Mouse (Mus musculus): Measurements from ENCODE around the gene Cdk4.
A peak's percentile ranks its signal among the peaks of the same experiment; 100 is the strongest.

Cdk4 gene

DNA sequence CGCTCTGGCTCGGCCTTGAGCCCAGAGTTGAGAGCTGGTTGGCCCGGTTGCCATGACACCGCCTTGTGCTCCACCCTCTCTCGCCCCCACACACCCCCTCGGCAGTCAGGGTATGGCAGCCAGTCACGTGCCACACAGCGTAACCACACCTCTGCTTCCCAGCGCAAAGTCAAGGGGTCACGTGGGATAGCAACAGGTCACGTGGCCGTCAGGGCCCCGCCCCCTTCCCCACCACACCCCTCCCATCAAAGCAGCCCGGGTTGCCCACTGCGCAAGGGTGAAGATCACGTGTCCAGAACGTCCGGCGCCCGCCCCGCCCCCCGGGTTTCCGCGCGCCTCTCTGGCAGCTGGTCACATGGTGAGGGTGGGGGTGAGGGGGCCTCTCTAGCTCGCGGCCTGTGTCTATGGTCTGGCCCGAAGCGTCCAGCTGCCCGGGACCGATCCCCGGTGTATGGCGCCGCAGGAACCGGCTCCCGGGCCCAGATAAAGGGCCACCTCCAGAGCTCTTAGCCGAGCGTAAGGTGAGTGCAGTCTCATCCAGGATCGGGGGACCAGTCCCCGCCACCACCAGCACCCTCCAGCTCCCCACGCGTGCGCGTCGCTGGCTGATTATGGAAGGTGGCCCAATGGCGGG lies at the start of gene Cdk4:
Gene Cdk4, plus strand, starts transcription at position 296 of the 634 bp plus-strand sequence.
- DNase-seq (ENCODE audit: low read depth, low spot score): peak; percentile 96

DNA sequence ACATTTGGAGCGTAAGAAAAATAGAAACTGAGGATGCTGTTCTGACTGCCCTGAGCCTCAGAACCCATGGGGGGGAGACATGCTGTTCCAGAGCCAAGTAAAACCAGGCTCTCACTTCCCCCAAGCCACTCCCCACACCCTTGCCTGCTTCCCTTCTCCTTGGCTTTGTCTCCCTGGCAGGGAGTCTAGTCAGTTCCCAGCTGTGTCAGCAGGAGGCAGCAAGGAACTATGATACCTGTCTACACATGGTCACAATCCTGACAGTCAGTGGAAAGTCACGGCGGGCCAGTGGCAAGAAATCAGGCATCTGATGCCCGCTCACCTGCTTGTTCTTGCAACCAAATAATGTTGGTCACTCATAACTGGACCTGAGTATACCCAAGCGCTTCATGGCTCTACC lies 46.8 kb upstream of the Cdk4 start:
- no peak for DNase-seq (ENCODE audit: low read depth, low spot score)

DNA sequence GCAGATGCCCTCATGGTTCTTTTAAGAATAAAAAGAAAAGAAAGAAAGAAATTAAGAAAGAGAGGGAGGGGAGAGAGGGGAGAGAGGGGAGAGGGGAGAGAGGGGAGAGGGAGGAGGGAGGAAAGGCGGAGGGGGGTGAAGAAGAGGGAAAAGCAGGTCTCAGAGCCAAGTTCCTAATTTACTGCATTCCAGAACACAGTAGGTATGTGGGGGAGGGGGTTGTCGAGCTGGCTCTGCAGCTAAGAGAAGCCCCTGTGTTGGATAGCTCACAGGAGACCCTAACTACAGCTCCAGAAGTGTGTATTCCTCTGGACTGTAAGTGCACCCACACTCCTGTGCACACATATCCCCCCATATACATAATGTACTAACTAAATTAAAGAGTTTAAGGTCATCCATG lies 46.3 kb upstream of the Cdk4 start:
- no peak for DNase-seq (ENCODE audit: low read depth, low spot score)

DNA sequence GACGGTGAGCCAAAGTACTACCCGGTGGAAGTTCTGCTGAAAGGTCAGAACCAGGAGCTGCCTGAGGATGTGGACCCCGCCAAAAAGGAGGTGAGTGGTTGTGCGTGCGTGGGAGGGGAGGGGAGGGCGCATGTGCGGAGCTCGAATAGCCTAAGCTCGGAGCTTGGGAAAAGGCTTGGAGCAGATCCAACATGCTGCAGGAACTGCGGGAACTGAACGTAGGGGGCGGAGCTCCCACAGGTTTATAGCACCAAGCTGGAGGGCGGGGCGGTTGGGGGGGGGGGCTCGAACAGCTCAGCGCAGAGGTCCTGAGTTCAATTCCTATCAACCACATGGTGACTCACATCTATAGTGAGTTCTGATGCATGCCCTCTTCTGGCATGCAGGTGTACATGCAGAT lies 44.9 kb upstream of the Cdk4 start:
- DNase-seq (ENCODE audit: low read depth, low spot score): no peak

DNA sequence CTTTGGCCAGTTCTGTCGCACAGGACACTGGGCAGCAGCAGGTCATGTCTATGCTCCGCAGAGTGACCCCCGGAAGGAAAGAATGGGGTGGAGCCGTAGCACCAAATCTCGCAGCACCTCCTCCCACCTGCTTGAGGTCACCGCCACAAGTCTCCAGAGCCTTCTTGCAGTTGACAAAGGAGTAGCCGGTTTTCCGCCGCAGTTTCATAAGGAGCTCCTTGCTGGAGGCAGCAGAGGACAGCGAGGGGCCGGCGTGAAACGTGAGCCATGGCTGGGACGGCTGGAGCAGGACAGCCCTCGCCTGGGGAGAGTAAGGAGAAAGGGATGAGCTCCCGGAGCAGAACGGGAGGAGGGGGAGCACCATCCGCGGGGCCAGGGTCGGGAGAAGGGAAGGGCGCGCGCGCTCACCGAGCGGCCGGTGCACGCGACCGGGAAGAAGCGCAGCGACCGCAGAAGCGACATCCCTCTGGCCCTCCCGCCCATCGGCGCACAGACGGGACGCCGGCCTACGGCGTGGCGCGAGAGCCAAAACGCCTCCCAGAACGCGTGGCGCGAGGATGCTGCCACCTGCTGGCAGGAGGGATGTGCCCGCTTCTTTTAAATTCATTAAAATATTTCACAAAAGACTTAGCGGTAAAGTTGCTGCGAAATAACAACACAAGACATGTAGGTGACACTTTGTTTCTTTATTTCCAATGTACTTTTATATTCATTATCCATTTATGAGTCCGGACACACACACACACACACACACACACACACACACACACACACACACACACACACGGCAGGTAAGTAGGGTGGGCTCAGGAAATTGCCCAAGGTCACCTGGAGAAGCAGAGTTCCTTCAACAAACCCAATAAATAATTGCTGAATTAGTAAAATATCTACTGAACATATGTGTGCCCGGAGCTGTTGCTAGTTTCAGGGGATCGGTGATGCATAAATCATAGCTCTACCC lies 32.7 kb upstream of the Cdk4 start, which contains the start of gene Tsfm:
Gene Tsfm, minus strand, starts transcription at position 505 of the 961 bp plus-strand sequence.
- DNase-seq (ENCODE audit: low read depth, low spot score): peak; percentile 88

DNA sequence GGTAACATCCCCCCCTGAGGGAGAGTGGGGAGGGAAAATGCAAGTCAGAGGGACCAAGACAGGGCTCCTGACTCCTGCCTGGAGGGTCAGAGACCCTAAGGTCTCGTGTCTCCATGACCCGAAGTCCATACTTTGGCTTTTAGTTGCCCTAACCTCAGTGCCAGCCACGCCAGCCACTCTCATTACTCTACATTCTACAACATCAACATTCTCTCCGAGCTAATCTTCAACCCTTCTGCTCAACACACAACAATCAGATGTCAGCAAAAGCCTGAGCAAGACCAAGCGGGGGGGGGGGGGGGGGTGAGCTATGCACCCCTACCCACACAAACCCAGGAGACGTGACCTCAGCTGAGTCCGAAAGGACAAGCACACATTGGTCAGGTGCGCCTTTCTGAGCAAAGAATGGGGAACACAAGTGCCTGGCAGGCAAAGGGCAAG lies 30.0 kb upstream of the Cdk4 start:
- no peak for DNase-seq (ENCODE audit: low read depth, low spot score)

DNA sequence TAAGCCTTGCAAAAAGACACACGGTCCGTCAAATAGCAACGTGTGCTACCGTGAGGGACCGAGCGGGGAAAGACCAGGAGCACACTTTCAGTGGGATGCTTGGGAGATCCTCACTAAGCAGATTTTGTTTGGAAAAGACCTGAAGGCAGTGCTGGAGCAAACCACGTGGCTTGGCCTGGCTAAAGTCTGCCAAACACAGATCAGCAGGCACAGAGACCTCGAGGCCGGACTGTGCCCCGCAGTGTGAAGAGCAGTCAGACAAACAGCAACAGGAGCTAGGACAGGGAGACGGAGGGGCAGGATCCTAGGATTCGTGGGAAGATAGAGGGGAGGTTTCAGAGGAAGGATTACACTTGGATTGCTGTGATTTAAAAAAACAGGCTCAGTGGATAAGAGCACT lies 27.1 kb upstream of the Cdk4 start:
- no peak for DNase-seq (ENCODE audit: low read depth, low spot score)

DNA sequence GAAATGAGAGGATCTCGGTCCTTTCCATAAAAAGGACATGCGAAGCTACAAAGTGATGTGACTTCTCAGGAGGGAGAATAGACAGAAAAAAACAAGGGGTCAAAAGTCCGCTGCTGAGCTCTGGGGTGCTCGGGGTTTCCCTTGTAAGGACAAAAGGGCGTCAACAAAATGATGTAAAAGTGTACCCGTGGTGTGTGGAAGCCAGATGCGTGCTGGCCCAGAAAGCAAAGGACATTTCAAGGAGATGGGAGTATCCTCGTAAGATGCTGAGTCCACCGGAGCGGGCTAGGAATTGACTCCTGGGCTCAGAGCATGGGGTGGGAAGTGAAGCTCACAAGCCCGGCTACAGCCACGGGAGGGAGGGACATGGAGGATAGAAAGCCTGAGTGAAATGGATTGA lies 25.7 kb upstream of the Cdk4 start:
- DNase-seq (ENCODE audit: low read depth, low spot score): no peak

DNA sequence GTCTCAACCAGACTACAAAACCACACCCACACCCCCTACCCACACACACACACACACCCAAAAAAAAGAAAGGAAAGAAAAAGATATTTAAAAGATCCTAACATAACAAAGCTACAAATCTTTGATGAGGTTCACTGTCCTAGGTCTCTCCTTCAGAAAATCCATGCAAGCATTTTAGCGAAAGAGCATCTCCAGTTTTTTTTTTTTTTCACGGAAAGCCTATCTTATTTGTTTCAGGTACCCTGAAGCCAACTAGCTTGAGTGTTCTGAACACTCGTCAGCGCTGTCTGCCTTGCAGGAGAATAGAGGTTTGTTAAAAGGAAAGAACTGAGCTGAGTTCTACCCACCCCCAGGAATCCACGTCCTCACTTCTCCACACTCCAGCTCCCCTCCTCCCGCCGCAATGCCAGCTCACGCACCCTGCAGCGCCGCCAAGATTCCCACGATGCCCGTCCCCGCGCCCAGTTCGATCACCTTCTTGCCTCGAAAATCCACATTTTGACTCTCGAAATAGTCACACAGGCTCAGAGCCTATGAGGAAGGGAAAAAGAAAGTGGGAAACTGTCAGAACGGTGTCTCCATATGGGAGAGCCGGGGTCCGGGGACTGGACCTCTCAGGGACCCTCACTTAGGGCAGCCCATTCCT lies 22.6 kb upstream of the Cdk4 start:
- DNase-seq (ENCODE audit: low read depth, low spot score): no peak

DNA sequence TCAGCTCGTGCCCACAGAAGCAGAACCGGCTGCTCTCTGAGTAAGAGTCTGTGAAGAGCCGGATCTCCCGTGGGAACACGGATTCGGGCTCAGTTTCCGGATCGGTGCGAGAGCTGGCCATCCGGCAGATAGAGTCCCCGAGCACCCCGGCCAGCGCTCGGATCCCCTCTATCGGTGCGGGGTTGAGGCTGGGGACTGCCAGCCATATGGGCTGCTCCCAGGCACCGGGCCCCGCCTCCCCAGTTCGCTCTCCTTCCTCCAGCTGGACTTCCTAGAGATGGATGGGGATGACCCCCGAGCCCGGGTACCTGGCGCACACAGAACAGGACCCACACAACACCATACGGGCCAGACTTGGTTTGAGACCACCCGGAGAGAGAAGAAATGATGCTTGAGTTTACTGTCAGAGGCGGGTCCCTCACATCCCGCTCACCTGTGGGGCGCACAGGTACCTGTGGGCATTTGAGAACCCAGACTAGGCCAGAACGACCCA lies 22.0 kb upstream of the Cdk4 start, which contains the start of the genes Mettl1 and Eef1akmt3:
Gene Mettl1, plus strand, starts transcription at position 141 of the 493 bp plus-strand sequence.
Gene Eef1akmt3, minus strand, starts transcription at position 240 of the 493 bp plus-strand sequence.
- no peak for DNase-seq (ENCODE audit: low read depth, low spot score)

DNA sequence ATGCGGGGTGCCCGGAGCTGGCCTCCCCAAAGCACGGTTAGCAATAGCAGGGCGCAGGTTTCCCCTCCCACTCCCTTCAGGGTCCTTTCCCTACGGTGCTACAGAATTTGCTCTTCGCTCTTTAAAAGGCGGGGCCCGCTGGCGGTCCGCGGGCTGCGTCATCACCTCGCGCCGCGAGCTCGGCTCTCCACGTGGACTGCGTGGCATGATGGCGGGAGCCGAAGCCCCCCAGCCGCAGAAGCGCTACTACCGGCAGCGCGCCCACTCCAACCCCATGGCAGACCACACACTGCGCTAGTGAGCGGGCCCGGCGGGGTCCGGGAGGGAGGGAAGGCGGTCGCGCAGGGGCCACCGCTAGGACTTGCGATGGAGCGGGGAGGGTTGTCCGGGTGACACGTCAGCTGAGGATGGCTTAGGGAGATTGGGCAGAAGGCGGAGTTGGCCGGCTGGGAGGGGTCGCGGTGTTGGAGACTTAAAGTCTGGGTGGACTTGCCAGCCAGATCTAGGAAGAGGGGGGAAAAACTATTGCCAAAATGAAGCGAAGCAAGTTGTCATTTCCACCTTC lies 21.5 kb upstream of the Cdk4 start:
- peak; percentile 84 for DNase-seq (ENCODE audit: low read depth, low spot score)

DNA sequence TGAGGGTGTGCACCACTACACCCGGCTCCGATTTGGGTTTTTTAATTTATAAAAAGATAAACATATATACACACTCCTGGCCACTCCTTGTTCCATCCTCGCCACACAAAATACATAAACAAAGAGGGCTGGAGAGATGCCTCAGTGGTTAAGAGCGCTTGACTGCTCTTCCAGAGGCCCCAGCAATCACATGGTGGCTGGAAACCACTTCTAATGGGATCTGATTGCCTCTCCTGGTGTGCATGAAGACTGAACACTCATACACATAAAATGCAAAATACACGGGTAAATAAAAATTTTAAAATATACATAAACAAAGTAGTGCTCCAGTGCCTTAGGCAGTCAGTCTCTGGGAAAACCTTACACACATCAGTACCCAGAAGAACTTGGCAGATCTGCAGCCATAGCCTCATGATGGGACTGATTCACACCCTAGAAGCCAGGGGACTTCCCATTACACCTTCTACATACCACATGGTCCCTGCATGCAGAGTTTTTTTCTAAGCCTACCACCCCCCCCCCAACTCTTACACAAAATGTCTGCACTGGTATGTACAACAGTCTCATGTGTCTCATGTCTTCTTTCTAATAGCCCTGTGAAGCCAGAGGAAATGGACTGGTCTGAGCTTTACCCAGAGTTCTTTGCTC lies 20.7 kb upstream of the Cdk4 start:
- DNase-seq (ENCODE audit: low read depth, low spot score): no peak

DNA sequence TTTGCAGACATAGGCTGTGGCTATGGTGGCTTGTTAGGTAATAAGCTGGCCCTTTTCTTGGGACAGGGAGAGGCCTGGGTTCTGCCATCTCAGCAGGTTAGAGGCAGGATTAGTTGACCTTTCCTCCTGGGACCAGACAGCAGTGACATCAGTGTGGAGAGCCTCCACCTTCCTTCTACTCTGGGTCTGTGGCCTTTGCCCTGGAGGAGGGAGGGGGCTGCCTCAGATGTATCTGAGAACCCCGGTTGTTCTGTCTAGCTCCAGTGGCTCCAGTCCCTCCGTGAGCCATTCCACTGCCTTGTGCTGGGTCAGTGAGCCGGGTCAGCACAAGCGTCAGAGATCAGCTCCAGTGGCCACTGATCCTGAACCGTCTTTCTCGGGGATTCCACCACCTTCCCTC lies 20.1 kb upstream of the Cdk4 start:
- DNase-seq (ENCODE audit: low read depth, low spot score): no peak

DNA sequence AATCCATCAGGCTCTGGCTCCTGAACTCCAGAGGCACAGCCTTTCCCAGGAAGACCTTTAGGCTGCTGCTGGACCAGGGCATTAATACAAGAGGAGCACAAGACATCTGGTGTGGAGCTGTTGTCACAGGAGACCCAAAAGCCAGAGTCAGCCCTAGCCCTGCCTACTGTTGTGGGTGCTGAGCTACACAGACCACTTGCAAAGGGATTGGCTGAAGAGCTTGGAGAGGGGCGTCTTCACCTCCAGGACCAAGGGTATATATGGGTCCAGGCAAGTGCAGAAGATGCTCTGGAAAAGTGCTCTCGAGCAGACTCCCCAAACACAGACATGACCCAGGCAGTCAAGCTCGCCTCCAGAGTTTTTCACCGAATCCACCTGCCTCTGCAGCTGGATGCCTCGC lies 15.4 kb upstream of the Cdk4 start, which contains the start of gene Cyp27b1:
Gene Cyp27b1, plus strand, starts transcription at position 297 of the 400 bp plus-strand sequence.
- no peak for DNase-seq (ENCODE audit: low read depth, low spot score)

DNA sequence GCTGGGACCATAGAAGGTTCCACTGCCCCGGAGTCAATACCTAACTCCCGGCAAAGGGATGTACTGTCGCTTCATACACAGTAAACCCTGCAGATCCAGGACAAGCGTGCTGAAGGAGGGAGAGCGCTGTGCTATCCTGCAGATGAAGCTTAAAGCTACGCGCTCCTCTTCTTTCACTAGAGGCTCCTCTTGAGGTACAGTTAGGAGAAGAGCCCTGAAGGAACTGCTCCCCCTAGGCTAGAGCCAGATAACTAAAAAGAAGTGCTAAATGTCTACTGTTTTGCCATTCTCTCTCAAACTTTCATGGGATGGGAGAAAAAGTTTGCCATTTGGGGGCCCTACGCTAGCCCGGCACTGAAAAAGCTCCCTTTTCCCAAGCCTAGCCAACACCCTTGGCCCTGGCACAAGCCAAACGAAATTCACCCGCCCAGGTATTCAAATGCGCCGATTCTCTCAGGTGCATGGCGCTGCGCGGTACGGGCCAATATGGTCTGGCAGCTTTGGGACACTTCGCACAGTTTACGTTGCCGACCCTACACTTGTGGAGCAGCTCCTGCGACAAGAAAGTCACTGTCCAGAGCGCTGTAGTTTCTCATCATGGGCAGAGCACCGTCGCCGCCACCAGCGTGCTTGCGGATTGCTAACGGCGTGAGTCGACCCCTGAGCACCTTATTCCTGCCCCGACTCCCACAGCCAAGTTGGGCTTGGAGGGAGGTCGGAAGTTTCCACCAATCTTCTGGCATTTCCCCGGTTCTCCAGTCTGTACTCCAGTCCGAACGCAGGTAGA lies 14.5 kb upstream of the Cdk4 start:
- no peak for DNase-seq (ENCODE audit: low read depth, low spot score)

DNA sequence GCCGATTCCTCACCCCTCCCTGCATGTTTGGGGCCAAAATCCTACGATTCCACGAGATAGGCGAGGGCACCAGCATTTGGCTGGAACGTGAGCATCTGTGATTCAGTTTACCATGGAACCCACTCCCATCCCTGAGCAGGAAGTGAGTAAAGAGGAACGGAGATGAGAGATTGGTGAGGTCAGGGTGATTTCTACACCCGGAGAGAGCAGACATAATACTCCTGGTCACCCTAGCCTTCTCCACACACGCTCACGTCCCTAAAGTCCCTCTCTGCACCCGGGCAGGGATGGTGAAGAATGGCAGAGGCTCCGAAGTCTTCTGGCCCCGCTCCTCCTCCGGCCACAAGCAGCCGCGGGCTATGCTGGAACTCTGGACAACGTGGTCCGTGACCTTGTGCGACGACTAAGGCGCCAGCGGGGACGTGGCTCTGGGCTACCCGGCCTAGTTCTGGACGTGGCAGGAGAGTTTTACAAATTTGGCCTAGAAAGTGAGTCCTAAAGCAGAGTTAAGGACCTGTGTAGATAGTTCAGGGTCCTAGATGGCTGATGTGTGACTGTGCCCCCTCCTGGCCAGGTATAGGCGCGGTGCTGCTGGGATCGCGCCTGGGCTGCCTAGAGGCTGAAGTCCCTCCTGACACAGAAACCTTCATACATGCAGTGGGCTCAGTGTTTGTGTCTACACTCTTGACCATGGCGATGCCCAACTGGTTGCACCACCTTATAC lies 13.8 kb upstream of the Cdk4 start:
- no peak for DNase-seq (ENCODE audit: low read depth, low spot score)

DNA sequence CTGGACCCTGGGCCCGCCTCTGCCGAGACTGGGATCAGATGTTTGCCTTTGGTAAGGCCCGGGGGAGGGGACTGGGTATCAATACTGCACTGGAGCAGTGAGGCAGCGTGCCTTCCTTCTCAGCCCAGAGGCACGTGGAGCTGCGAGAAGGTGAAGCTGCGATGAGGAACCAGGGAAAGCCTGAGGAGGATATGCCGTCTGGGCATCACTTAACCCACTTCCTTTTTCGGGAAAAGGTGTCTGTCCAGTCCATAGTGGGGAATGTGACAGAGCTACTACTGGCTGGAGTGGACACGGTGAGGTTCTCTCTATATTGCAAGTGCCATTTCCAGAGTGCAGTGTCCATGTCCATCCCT lies 13.2 kb upstream of the Cdk4 start:
- no peak for DNase-seq (ENCODE audit: low read depth, low spot score)

DNA sequence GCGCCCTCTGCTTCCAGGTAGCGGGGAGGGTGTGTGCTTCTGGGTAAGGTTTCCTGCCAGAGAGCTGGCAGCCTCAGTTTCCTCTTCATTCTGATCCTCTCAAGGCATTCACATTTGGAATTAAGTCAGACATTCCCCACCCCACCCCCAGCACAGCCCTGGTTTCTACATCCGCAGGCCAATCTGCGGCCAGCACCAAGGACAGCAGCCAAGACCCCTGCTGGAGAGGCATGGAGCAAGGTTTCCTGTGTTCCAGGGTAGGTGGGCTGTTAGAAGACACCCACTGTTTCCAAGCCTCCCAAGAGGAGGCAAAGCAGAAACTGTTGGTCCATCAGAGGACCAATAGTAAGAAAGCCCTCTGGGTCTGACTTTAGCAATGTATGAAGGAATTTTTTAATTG lies 8.7 kb upstream of the Cdk4 start:
- no peak for DNase-seq (ENCODE audit: low read depth, low spot score)

DNA sequence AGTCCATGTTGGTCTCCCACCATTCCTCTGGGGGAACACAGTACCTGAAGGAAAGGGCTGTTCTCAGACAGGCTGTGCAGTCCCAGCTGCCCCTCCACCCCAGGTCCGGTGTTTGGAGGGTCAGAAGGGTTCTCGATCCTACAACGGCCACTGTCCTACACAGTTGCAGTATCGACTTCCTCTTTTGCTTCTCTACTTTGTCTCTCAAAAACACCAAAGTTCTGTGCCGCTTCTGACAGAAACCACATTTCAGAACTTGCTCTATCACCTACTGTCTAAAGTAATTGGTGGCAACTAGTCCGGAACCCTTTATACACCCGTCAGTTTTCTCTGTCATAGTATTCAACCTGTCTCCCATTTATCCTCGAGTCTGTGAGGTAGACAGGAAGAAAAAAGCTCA lies 7.9 kb upstream of the Cdk4 start:
- DNase-seq (ENCODE audit: low read depth, low spot score): no peak

DNA sequence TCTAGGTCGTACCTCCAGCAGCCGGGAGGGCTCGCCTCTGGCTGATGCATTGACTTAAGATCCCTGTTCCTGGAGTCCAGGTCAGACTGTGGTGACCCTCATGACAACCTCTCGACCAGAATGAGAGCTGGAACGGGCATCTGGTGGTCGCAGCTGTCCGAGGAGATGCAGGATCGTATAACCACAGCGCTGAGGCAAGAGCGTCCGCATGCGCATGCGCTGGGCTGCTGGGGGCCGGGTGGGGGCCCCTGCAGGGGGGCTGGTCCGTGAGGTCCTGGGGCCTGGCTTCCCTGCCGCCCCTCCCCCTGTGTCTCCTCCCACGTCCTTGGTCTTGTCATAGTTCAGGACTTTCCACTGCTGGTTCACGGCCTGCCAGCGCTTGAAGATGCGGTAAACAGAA lies 6.8 kb upstream of the Cdk4 start:
- DNase-seq (ENCODE audit: low read depth, low spot score): no peak
